Mouse (Mus musculus) heart, postnatal 0 days (tissue): ENCODE data around the gene Smyd3.

ENCODE experiments used
- CTCF ChIP-seq: IDR thresholded peaks from 2 replicates; pipeline ENCODE4 v1.5.1; 2016; ENCODE audit warnings: antibody characterized with exemption, control low read depth, low read depth
- EP300 ChIP-seq: IDR thresholded peaks from 2 replicates; pipeline ENCODE4 v1.6.1; 2016; ENCODE audit warnings: antibody characterized with exemption, low read depth

GRCm38 (mm10) chr1:179197821-179198516 is 319.9 kb downstream of the Smyd3 start:
- TF ChIP-seq EP300 (no peak), CTCF (no peak)
